Mouse (Mus musculus): ENCODE data around the gene Rtn4rl1.

Gene Rtn4rl1

DNA sequence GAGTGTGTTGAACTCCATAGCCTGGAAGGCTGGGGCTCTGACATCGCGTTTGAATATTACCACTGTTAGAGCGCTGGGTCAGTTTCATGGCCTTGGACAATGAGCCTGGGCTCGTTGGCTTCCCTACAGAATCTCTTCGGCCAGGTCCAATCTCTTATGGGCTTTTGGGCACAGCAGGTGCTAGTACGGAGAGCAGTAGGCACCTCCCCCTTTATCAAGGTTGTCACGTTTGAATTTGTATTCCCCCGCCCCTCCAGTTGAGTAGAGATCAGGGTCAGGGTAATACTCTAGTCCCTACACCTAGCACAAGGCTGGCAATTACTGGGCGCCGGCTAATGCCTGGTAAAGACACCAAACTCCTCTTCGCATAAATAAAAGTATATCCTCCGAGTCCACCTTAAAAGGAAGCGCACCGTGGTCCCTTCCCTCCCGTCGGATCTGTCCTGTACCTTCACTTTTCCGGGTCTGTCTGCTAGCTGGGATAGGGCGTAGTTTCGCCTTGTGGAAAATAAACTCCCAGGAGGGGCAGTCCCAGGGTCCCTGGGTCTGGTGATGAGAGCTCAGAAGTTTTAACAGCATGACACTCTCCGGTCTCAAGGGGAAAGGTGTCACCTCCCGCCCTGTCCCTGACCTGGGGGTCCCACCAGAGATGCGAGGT lies 3.7 kb upstream of the Rtn4rl1 start:
- peak; percentile 59 for DNase-seq (ENCODE audit: low read depth)

- peak; percentile 95 for DNase-seq (ENCODE audit: low read depth)
Observed at GRCm38 (mm10) chr11:75190371-75190724, 3.2 kb upstream of the Rtn4rl1 start.

GRCm38 (mm10) chr11:75190905-75191441 lies 2.6 kb upstream of the Rtn4rl1 start, which contains the start of gene Dph1:
Gene Dph1 (minus strand): TSS chr11:75191241.
- no peak for DNase-seq (ENCODE audit: low read depth)

DNA sequence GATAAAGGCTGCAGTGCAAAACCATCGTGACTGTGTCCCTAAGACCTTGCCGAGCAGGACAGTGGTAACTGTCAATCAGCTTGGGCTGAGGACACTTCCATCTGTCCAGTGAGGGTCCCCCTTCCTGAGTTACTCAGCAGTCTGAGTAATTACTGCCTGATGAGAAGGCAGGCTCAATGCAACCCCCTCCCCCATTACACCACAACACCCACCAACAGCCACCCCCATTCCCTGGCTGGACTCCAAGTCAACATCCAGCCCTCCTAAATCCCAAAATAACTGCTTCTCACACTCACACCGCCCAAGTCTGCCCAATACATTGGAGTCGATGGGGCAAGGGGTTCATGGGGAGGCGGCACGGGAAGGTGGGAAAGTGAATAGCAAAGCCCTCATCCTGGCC lies 1.7 kb upstream of the Rtn4rl1 start:
- no peak for DNase-seq (ENCODE audit: low read depth)

DNA sequence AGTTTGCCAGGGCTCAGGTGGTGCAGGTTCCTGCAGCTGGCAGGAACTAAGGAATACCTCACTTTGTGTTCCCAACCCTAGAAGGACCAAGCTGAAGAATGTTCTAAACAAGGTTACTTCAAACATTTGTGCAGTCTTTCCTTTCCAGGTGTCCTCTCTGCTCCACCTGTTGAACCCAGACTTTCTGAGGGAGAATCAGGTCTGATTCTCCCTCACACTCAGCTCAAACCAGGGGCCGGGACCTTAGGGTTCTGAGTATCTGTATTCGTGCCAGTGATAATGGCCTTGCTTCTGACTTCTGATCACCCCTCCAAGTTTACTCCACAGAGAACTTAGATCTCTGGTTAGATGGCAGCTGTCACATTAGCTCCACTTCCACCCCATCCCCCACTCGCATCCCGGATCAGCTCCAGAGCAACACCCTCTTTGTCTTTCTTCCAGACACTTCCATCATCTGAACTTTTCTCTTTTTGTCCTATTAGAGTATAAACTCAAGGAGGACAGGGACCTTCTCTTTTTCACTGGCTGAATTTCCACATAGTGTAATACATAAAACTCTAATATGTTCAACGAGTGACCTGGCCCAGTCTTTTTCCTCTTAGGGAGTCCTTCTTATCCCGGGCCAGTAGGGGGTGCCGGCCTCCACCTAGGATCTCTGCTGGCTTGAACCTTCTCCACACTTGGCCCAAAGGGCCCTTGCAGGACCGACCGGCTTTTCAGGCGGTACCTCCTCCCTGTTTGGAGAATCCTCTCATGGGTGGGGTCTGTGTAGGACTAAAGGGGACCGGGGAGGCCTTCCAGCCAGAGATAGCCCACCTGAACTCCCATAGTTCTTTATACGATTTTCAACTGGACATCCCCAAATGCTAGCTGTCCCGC lies 1.0 kb upstream of the Rtn4rl1 start:
- peak; percentile 81 for DNase-seq (ENCODE audit: low read depth)

GRCm38 (mm10) chr11:75194121-75194849 lies 702 bp downstream of the Rtn4rl1 start:
- no peak for DNase-seq (ENCODE audit: low read depth)

GRCm38 (mm10) chr11:75194850-75195461 lies 1.4 kb downstream of the Rtn4rl1 start:
- no peak for DNase-seq (ENCODE audit: low read depth)

GRCm38 (mm10) chr11:75196131-75196530 lies 2.5 kb downstream of the Rtn4rl1 start:
- no peak for DNase-seq (ENCODE audit: low read depth)

GRCm38 (mm10) chr11:75197956-75198355 lies 4.4 kb downstream of the Rtn4rl1 start:
- DNase-seq (ENCODE audit: low read depth) = no peak

- no peak for DNase-seq (ENCODE audit: low read depth)
Observed at GRCm38 (mm10) chr11:75198792-75199191, 5.2 kb downstream of the Rtn4rl1 start.

DNA sequence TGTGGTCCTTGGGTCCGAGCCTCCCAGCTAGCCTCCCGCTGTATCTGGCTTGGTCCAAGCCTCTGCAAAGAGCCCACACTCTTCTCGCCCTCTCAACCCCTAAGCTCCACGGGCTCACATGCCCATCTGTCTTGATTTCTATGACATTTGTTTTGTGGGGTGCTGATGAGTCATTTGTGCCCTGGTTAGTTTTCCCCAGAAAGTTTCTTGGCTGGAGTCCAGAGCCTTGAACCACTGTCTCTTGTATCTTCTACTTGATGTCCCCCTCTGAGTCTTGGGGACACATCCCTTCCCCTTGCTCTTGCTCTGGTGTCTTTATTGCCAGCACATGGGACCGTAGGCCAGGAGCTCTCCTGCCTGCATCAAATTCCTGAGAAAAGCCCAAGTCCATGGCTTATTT lies 6.4 kb downstream of the Rtn4rl1 start:
- peak; percentile 69 for DNase-seq (ENCODE audit: low read depth)

DNA sequence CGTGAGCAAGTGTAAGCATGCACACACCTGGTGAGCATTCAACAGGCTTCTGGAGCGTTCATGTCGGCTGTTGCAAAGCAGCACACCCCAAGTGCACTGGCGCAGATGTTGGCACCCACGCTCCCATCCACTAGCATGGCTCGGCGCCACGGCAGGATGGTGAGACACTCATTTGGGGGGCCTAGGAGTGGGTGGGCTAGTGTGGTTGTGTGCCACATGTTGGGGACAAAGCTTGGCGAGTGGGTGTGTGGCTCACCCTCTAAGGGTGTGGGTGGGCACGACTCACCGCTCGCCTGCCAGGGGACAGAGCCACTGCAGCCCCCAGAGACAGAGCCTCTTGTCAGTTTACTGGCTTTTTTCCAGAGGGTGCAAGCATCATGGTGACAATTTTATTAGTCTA lies 7.4 kb downstream of the Rtn4rl1 start:
- DNase-seq (ENCODE audit: low read depth) = no peak

DNA sequence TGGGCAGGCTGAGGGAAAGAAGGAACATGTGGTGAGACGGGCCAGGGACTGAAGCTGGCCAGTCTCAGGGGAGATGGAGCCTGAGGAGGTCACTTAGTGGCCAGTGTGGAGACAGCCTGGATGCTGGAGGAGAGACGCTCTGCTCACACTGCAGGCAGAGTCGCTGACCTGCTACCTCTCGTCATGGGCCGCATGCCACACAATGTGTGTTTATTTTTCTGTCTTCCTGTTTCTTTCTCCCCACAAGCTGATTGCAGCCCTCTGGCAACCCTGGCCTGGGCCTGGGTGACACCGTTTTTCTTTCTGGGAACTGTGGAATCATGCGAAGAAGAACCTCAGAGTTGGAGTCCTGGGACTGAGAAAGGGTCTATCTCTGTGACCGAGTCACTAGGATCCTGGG lies 8.1 kb downstream of the Rtn4rl1 start:
- no peak for DNase-seq (ENCODE audit: low read depth)

- DNase-seq (ENCODE audit: low read depth) = no peak
Observed at GRCm38 (mm10) chr11:75203926-75204325, 10.3 kb downstream of the Rtn4rl1 start.

DNA sequence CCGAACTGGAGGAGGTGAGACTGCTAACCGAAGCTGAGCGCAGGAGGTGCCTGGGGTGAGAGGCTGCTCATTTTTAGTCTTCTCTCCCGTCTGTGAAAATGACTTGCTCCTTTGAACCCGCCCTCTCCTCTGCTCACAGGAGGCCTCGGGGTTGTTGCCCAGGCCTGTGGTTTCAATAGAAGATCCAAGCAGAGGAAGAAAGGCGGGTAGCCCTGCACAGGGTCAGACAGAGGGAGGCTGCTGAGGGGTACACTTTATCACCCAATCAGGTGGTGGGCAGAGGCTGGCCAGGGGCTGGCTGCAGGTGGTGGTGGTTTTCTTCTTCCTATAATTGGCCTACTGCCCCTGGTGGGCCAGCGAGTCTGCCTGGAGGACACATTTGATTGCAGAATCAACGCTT lies 10.9 kb downstream of the Rtn4rl1 start:
- peak; percentile 21 for DNase-seq (ENCODE audit: low read depth)

DNA sequence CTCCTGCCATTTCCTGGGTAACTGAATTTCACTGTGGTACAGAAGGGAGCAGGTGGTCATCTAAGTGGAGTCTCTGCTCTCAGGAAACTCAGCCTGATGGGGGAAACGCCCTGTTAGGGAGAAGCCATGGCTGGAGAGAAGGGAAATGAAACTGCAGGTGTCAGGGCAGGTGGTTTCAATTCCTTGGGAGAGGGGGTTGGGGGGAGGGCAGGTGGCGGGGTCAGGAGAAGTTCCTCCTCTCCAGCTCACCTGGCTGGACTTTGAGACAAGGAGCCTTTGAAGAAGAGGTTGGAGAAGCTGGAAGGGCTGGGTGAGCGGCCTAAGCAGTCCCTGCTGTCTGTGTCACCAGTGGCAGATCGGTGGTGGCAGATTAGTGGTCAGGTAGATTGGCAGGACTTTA lies 12.8 kb downstream of the Rtn4rl1 start:
- DNase-seq (ENCODE audit: low read depth) = no peak

DNA sequence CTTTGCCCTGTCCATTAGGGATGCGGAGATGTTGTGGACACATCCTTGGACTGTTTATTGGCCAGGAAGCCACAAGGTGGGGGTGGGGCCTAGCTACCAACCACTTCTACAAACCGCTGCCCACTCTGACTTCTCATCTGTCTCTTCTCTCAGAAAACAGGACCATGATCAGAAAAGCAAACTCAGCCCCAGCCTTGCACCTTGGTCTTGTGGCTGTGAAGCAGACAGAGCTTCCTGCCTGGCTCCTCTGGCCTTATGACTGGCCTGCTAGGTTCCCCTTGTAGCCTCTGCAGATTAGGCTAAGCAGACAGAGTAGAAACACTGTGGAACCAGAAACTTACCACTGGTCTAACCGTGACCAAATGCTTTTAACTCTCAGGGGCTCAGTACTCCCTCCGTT lies 15.8 kb downstream of the Rtn4rl1 start:
- peak; percentile 62 for DNase-seq (ENCODE audit: low read depth)

- DNase-seq (ENCODE audit: low read depth) = no peak
Observed at GRCm38 (mm10) chr11:75210093-75210492, 16.5 kb downstream of the Rtn4rl1 start.

DNA sequence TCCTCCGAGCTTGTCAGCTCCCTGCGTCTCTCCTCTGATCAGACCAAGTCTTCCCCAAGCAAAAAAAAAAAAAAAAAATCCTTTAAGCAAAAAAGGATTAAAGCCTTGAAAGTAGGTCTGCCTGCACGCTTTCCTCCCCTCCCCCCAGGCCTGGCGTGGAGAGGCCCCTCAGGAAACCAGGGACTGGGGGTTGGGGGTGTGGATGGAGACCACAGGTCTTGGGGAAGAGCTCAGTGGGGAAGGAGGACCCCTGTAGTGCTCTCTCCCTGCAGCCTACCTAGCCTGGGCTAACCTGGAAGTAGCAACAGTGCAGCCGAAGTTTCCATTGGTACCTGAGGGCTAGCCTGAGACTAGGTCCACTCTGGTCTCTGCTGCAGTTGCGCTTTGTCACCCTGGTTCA lies 17.2 kb downstream of the Rtn4rl1 start:
- DNase-seq (ENCODE audit: low read depth) = no peak

GRCm38 (mm10) chr11:75212031-75212667 lies 18.6 kb downstream of the Rtn4rl1 start:
- DNase-seq (ENCODE audit: low read depth) = no peak

GRCm38 (mm10) chr11:75212876-75213275 lies 19.3 kb downstream of the Rtn4rl1 start:
- no peak for DNase-seq (ENCODE audit: low read depth)
